Mouse (Mus musculus) small intestine, adult 2 months (tissue): ENCODE measurements around the gene Zfp473.

Source experiments
- CTCF ChIP-seq: fragments of 200-500 bp; IDR thresholded peaks from 2 replicates; pipeline ENCODE4 v1.5.1; 2012; ENCODE audit warnings: low read depth, mild to moderate bottlenecking, control low read depth, inconsistent platforms, low read length, moderate library complexity, mixed read lengths; ENCODE audit not compliant: insufficient replicate concordance, insufficient read length; ENCODE audit errors: extremely low read depth
- POLR2A ChIP-seq: fragments of 200-500 bp; IDR thresholded peaks from 2 replicates; pipeline ENCODE4 v1.6.1; 2012; ENCODE audit warnings: low read depth, mild to moderate bottlenecking, control low read depth, inconsistent platforms, low read length, moderate library complexity

DNA sequence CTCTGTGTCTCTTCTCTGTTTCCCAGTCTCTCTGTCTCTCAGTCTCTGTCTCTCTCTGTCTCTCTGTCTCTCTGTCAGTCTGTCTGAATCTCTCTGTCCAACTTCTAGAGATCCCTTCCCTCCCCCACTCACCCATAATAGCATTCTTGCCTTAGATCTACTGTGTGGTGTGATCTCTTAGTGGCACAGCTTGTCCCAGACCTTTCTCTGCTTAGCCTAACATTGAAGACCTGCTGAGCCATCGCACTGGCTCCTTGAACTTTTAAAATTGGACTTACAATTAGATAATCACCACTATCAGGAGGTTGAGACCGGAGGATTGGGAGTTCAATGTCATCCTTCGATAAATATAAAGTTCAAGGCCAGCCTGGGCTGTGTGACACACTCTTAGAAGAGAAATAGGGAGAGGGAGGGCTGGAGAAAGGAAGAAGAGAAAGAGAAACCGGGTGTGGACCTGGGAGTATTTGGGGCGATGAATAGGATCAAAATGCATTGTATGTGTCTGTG, 43.6 kb downstream of the Zfp473 start:
- no peak for TF ChIP-seq POLR2A
- TF ChIP-seq CTCF: no peak
